Mouse (Mus musculus) ovary, postnatal 36 days (tissue): Measurements from ENCODE around the gene 4632433K11Rik.
"Not testable (repeated sequence)": the region's sequence is repeated elsewhere in the genome, so short reads cannot be mapped to it uniquely, and the experiment has no call there.

ENCODE experiments used
- DNase-seq: peaks from one replicate; pipeline ENCODE4 v3.0.0; 2022; ENCODE audit warnings: low spot score, mixed read lengths

Gene 4632433K11Rik

GRCm38 (mm10) chr7:5056651-5057263 is 22.8 kb downstream of the 4632433K11Rik start:
- no peak for DNase-seq

GRCm38 (mm10) chr7:5057381-5057780 is 23.5 kb downstream of the 4632433K11Rik start:
- DNase-seq: no peak

GRCm38 (mm10) chr7:5057804-5058203 is 23.9 kb downstream of the 4632433K11Rik start:
- no peak for DNase-seq

GRCm38 (mm10) chr7:5058631-5059030 is 24.7 kb downstream of the 4632433K11Rik start:
- DNase-seq: no peak

GRCm38 (mm10) chr7:5059421-5059820 is 25.5 kb downstream of the 4632433K11Rik start:
- DNase-seq: no peak

- DNase-seq: peak; percentile 81
Observed at GRCm38 (mm10) chr7:5060239-5060731, 26.4 kb downstream of the 4632433K11Rik start.

GRCm38 (mm10) chr7:5060944-5061773 is 27.2 kb downstream of the 4632433K11Rik start:
- peak; percentile 97 for DNase-seq

- peak; percentile 93 for DNase-seq
Observed at GRCm38 (mm10) chr7:5061774-5062359, 27.9 kb downstream of the 4632433K11Rik start, which contains the start of gene U2af2. U2af2 (plus strand) TSS chr7:5062143.

GRCm38 (mm10) chr7:5062360-5063001 is 28.6 kb downstream of the 4632433K11Rik start:
- no peak for DNase-seq

GRCm38 (mm10) chr7:5064886-5065285 is 31.0 kb downstream of the 4632433K11Rik start:
- no peak for DNase-seq

- DNase-seq: no peak
Observed at GRCm38 (mm10) chr7:5073586-5073985, 39.7 kb downstream of the 4632433K11Rik start.

GRCm38 (mm10) chr7:5074984-5075383 is 41.1 kb downstream of the 4632433K11Rik start:
- no peak for DNase-seq

- no peak for DNase-seq
Observed at GRCm38 (mm10) chr7:5076931-5077330, 43.0 kb downstream of the 4632433K11Rik start.

- not testable (repeated sequence) for DNase-seq
Observed at GRCm38 (mm10) chr7:5079365-5080009, 45.6 kb downstream of the 4632433K11Rik start.

- peak; percentile 94 for DNase-seq
Observed at GRCm38 (mm10) chr7:5080010-5080751, 46.3 kb downstream of the 4632433K11Rik start, which contains the start of gene Epn1. Epn1 (plus strand) TSS chr7:5080235.

GRCm38 (mm10) chr7:5080815-5081214 is 46.9 kb downstream of the 4632433K11Rik start:
- no peak for DNase-seq

- DNase-seq: no peak
Observed at GRCm38 (mm10) chr7:5081241-5081640, 47.3 kb downstream of the 4632433K11Rik start.

GRCm38 (mm10) chr7:5081939-5082338 is 48.0 kb downstream of the 4632433K11Rik start:
- DNase-seq: no peak

- DNase-seq: no peak
Observed at GRCm38 (mm10) chr7:5083325-5084105, 49.6 kb downstream of the 4632433K11Rik start.
